Mouse (Mus musculus) midbrain, embryonic 12.5 days (tissue): ENCODE data around the gene Cacng8. TPM values are rescaled to one million over a fixed set of nuclear protein-coding genes. Genes with fewer than 3 reads are reported as not detected.
A peak's percentile ranks its signal among the peaks of the same experiment; 100 is the strongest.

ENCODE experiments used
- ATAC-seq: fragments of 200-750 bp; cut with Nextera tagmentation; 2 replicates; pipeline ENCODE4 v1.8.0; 2017; ENCODE audit warnings: low read depth, moderate TSS enrichment, moderate library complexity; ENCODE audit not compliant: low FRiP score
- H3K27ac ChIP-seq: fragments of 300-500 bp; sonication (generic); replicated peaks from 2 replicates; pipeline ENCODE4 v1.5.1; 2016; ENCODE audit warnings: mild to moderate bottlenecking
- H3K27me3 ChIP-seq: fragments of 300-500 bp; sonication (generic); 2 replicates; pipeline ENCODE4 v1.6.1; 2016; ENCODE audit warnings: mild to moderate bottlenecking
- H3K36me3 ChIP-seq: fragments of 300-500 bp; sonication (generic); 2 replicates; pipeline ENCODE4 v1.6.1; 2016
- H3K4me1 ChIP-seq: fragments of 300-500 bp; sonication (generic); 2 replicates; pipeline ENCODE4 v1.6.1; 2016
- H3K4me2 ChIP-seq: fragments of 300-500 bp; sonication (generic); replicated peaks from 2 replicates; pipeline ENCODE4 v1.6.1; 2016; ENCODE audit warnings: mild to moderate bottlenecking, moderate library complexity
- H3K4me3 ChIP-seq: fragments of 300-500 bp; sonication (generic); 2 replicates; pipeline ENCODE4 v1.5.1; 2016; ENCODE audit warnings: mild to moderate bottlenecking
- H3K9ac ChIP-seq: fragments of 300-500 bp; sonication (generic); replicated peaks from 2 replicates; pipeline ENCODE4 v1.6.1; 2016; ENCODE audit warnings: mild to moderate bottlenecking, moderate library complexity
- H3K9me3 ChIP-seq: fragments of 300-500 bp; sonication (generic); 2 replicates; pipeline ENCODE4 v1.6.1; 2016; ENCODE audit warnings: mild to moderate bottlenecking
- WGBS: fragments of 180-500 bp; shearing (Covaris S2); methylation state at CpG from one replicate; pipeline ENCODE4 v1.1.7; 2016; 5-methylcytosine and 5-hydroxymethylcytosine counted together
- polyA plus RNA-seq: library from polyadenylated mRNA; unstranded; fragments of >200 nt; fragmentation: Nextera tagmentation; extraction: Ambion mirVana; gene quantifications from 2 replicates; pipeline ENCODE4 v1.2.1, GENCODE M21; 2016

Gene Cacng8
- 7.4 and 7.9 TPM in 2 replicates for polyA plus RNA-seq

GRCm38 (mm10) chr7:3390413-3391080 is at the start of gene Cacng8:
Gene Cacng8 (plus strand): TSS chr7:3390683.
- peaks cover 34% of the 10 kb centered on the region for H3K4me1 ChIP-seq
- WGBS = 1% methylated on average over 7 of the region's 7 CpGs
- peaks cover 12% of the 10 kb centered on the region for H3K36me3 ChIP-seq
- no peaks in the 10 kb centered on the region for H3K9me3 ChIP-seq
- H3K27me3 ChIP-seq = peaks cover 3% of the 10 kb centered on the region; the same call in 1 of the 2 replicates
- H3K27ac ChIP-seq = peak within 1 kb of the TSS; percentile 66
- peak; percentile 39 for ATAC-seq
- peak within 1 kb of the TSS; percentile 60 for H3K9ac ChIP-seq
- peak within 1 kb of the TSS; percentile 46 for H3K4me3 ChIP-seq
- H3K4me2 ChIP-seq = peak within 1 kb of the TSS; percentile 70

GRCm38 (mm10) chr7:3343861-3344260 is 46.6 kb upstream of the Cacng8 start:
- H3K36me3 ChIP-seq = peaks cover 78% of the 10 kb centered on the region
- 92% methylated on average over 3 of the region's 3 CpGs for WGBS
- peaks cover 7% of the 10 kb centered on the region for H3K4me1 ChIP-seq
- H3K4me3 ChIP-seq = no peak overlapping the region
- ATAC-seq = no peak
- no peaks in the 10 kb centered on the region for H3K9me3 ChIP-seq
- H3K27ac ChIP-seq = no peak overlapping the region
- no peak overlapping the region for H3K9ac ChIP-seq
- H3K27me3 ChIP-seq = peaks cover 20% of the 10 kb centered on the region; the same call in 1 of the 2 replicates
- no peak overlapping the region for H3K4me2 ChIP-seq

DNA sequence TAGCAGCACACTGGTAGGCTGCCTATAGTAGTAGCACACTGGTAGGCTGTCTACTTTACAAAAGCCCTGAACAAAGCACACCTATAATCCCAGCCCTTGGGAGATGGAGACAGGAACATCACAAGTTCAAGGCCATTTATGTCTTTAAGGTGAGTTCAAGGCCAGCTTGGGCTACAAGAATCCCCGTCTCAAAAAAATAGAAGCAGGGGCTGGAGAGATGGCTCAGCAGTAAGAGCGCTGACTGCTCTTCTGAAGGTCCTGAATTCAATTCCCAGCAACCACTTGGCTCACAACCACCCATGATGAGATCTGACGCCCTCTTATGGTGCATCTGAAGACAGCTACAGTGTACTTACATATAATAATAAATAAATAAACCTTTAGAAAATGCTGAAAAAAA is 45.2 kb upstream of the Cacng8 start:
- Histone ChIP-seq H3K27me3 (peaks cover 31% of the 10 kb centered on the region; the same call in 1 of the 2 replicates), H3K27ac (no peak overlapping the region), H3K4me2 (no peak overlapping the region), H3K9ac (no peak overlapping the region), H3K36me3 (peaks cover 81% of the 10 kb centered on the region), H3K4me1 (peaks cover 7% of the 10 kb centered on the region), H3K4me3 (no peak overlapping the region), H3K9me3 (no peaks in the 10 kb centered on the region)
- no peak for ATAC-seq
- 93% methylated on average over 3 of the region's 3 CpGs for WGBS

GRCm38 (mm10) chr7:3347366-3348287 is 42.9 kb upstream of the Cacng8 start:
- Histone ChIP-seq H3K9me3 (no peaks in the 10 kb centered on the region), H3K4me3 (no peak overlapping the region), H3K4me1 (peaks cover 7% of the 10 kb centered on the region), H3K27ac (no peak overlapping the region), H3K36me3 (peaks cover 84% of the 10 kb centered on the region), H3K9ac (no peak overlapping the region), H3K4me2 (no peak overlapping the region), H3K27me3 (peaks cover 39% of the 10 kb centered on the region; the same call in 1 of the 2 replicates)
- 18% methylated on average over 20 of the region's 20 CpGs for WGBS
- no peak for ATAC-seq

DNA sequence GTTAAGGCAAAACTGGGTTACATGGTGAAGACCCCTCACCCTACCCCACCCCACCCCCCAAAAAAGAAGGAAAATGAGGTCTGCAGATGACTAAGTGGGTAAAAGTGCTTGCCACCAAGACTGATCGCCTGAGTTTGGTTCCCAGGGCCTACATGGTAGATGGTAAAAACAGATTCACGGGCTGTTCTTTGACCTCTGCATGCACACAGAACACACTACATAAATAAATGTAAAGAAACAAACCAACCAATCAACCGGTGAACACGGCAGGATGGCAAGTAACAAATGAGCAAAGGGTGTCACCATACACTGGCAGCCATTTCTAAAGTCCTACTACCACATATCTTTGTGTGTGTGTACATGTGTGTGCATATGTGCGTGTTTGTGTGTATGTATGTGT is 42.2 kb upstream of the Cacng8 start:
- H3K4me2 ChIP-seq = no peak overlapping the region
- H3K27me3 ChIP-seq = peaks cover 39% of the 10 kb centered on the region; the same call in 1 of the 2 replicates
- no peak overlapping the region for H3K27ac ChIP-seq
- WGBS = 50% methylated on average over 5 of the region's 5 CpGs
- peaks cover 7% of the 10 kb centered on the region for H3K4me1 ChIP-seq
- no peak for ATAC-seq
- H3K4me3 ChIP-seq = no peak overlapping the region
- peaks cover 78% of the 10 kb centered on the region for H3K36me3 ChIP-seq
- no peak overlapping the region for H3K9ac ChIP-seq
- H3K9me3 ChIP-seq = no peaks in the 10 kb centered on the region

- no peak for ATAC-seq
- H3K27ac ChIP-seq = no peak overlapping the region
- H3K9me3 ChIP-seq = no peaks in the 10 kb centered on the region
- peaks cover 39% of the 10 kb centered on the region; the same call in 1 of the 2 replicates for H3K27me3 ChIP-seq
- H3K4me2 ChIP-seq = no peak overlapping the region
- H3K36me3 ChIP-seq = peaks cover 71% of the 10 kb centered on the region
- H3K4me3 ChIP-seq = no peak overlapping the region
- peaks cover 7% of the 10 kb centered on the region for H3K4me1 ChIP-seq
- no peak overlapping the region for H3K9ac ChIP-seq
- 90% methylated on average over 9 of the region's 9 CpGs for WGBS
Observed at GRCm38 (mm10) chr7:3349775-3350174, 40.7 kb upstream of the Cacng8 start.

- Histone ChIP-seq H3K4me2 (no peak overlapping the region), H3K9me3 (no peaks in the 10 kb centered on the region), H3K27ac (no peak overlapping the region), H3K4me1 (peaks cover 7% of the 10 kb centered on the region), H3K4me3 (no peak overlapping the region), H3K36me3 (peaks cover 69% of the 10 kb centered on the region), H3K9ac (no peak overlapping the region), H3K27me3 (peaks cover 28% of the 10 kb centered on the region; the same call in 1 of the 2 replicates)
- ATAC-seq = no peak
- 94% methylated on average over 1 of the region's 1 CpGs for WGBS
Observed at GRCm38 (mm10) chr7:3351536-3351935, 38.9 kb upstream of the Cacng8 start.

- no peak overlapping the region for H3K4me3 ChIP-seq
- WGBS = 91% methylated on average over 6 of the region's 6 CpGs
- H3K36me3 ChIP-seq = peaks cover 62% of the 10 kb centered on the region
- H3K4me2 ChIP-seq = no peak overlapping the region
- ATAC-seq = no peak
- no peaks in the 10 kb centered on the region for H3K4me1 ChIP-seq
- no peaks in the 10 kb centered on the region for H3K9me3 ChIP-seq
- H3K27me3 ChIP-seq = peaks cover 11% of the 10 kb centered on the region; the same call in 1 of the 2 replicates
- H3K27ac ChIP-seq = no peak overlapping the region
- no peak overlapping the region for H3K9ac ChIP-seq
Observed at GRCm38 (mm10) chr7:3354850-3355249, 35.6 kb upstream of the Cacng8 start.

DNA sequence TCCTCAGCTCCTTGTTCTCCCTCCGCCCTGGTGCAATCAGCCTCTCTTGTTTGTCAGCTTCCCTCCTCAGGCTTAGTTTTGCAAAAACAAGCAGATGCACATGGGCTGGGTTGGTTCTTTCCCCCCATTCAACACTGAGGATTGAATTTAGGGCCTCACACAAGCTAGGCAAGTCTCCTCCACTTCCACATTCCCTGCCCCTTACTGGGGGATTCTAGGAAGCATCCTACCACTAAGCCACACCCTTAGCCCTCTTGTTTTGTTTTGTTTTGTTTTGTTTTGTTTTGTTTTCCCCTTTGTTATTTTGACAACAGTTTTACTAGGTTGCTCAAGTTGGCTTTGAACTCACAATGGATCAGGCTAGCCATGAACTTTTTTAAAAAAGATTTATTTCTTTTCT is 29.8 kb upstream of the Cacng8 start:
- no peak overlapping the region for H3K9ac ChIP-seq
- H3K27ac ChIP-seq = no peak overlapping the region
- 96% methylated on average over 1 of the region's 1 CpGs for WGBS
- H3K9me3 ChIP-seq = no peaks in the 10 kb centered on the region
- H3K4me3 ChIP-seq = no peak overlapping the region
- H3K27me3 ChIP-seq = peaks cover 12% of the 10 kb centered on the region
- no peak overlapping the region for H3K4me2 ChIP-seq
- no peaks in the 10 kb centered on the region for H3K4me1 ChIP-seq
- no peak for ATAC-seq
- peaks cover 64% of the 10 kb centered on the region for H3K36me3 ChIP-seq

DNA sequence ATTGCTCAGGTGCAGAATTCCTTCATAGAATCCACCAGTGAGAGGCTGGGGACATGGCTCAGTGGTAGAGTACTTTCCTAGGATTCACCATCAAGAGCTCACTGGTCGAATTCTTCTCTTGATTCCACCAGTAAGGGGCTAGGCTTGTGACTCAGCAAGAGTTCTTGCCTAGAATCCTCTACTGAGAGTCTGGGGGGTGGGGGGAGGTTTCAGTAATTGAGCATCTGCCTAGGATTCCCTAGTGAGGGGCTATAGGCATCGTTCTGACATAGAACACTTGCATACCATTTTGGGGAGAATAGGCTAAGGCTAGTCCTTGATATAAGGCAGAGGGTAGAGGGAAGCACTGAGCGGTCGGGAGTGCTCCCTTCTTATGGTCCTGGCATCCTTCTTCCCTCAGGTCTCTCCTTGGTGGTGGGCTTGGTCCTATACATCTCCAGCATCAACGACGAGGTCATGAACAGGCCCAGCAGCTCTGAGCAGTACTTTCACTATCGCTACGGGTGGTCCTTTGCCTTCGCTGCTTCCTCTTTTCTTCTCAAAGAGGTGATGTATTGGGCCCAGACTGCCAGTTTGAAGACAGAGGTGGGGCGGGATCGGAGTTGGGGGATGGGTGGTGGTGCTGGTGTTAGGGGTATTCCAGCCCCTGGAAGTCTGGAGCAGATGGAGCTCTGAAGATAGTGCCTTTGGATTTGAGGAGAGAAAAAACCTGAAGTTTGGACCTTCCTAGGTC is 24.8 kb upstream of the Cacng8 start:
- ATAC-seq = no peak
- H3K27me3 ChIP-seq = peaks cover 32% of the 10 kb centered on the region

DNA sequence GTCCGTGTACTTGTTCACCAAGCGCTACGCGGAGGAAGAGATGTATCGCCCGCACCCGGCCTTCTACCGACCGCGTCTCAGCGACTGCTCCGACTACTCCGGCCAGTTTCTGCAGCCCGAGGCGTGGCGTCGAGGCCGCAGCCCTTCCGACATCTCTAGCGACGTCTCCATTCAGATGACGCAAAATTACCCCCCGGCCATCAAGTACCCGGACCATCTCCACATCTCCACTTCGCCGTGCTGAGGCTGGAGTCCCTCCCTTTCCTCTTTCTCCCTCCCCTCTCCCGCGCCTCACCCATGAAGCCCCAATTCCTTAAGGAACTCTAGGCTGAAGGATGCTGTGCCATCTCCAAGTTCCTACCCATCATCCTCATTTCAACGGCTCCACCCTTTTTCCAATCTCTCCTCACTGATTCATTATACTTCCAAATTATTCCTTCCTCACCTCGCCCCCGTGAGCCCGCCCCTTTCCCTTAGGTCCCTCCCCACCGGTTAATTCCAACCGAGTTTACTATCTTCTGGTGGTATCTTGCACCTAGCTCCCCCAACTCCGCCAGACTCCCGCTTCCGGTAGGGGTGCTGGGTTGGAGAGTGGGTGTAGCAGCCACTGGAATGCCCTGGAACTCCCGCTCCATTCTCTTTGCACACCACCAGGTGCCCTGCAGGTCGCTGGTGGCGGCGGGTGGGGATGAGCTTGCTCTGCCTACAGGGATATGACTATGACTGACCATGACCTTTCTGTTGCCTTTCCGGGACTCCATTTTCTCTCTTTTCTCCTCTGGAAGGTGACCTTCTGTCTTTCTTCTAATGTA is 23.6 kb upstream of the Cacng8 start:
- Histone ChIP-seq H3K9me3 (no peaks in the 10 kb centered on the region), H3K4me3 (no peak overlapping the region), H3K4me1 (peaks cover 9% of the 10 kb centered on the region; the same call in 1 of the 2 replicates), H3K27me3 (peaks cover 32% of the 10 kb centered on the region), H3K4me2 (no peak overlapping the region), H3K36me3 (peaks cover 23% of the 10 kb centered on the region; the same call in 1 of the 2 replicates), H3K9ac (no peak overlapping the region), H3K27ac (no peak overlapping the region)
- 19% methylated on average over 42 of the region's 42 CpGs for WGBS
- ATAC-seq = peak; percentile 19; the same call in 1 of the 2 replicates

More for the DNA sequence above, 24.8 kb upstream of the Cacng8 start:
- no peak overlapping the region for H3K4me2 ChIP-seq
- no peak overlapping the region for H3K27ac ChIP-seq
- peaks cover 32% of the 10 kb centered on the region for H3K36me3 ChIP-seq
- H3K4me3 ChIP-seq = no peak overlapping the region
- H3K4me1 ChIP-seq = peaks cover 9% of the 10 kb centered on the region; the same call in 1 of the 2 replicates
- H3K9me3 ChIP-seq = no peaks in the 10 kb centered on the region
- no peak overlapping the region for H3K9ac ChIP-seq
- WGBS = 46% methylated on average over 11 of the region's 11 CpGs
